Mouse (Mus musculus) limb, embryonic 14.5 days (tissue): ENCODE results near the gene Tmem104. TPM values are rescaled to one million over a fixed set of nuclear protein-coding genes. Genes with fewer than 3 reads are reported as not detected.

Experiments used
- ATAC-seq: fragments of 200-750 bp; cut with Nextera tagmentation; 2 replicates; pipeline ENCODE4 v1.8.0; 2017; ENCODE audit warnings: low read depth, moderate number of reproducible peaks, moderate TSS enrichment; ENCODE audit not compliant: low FRiP score
- DNase-seq: peaks from one replicate; pipeline ENCODE4 v3.0.0-alpha.2; 2015; ENCODE audit warnings: low spot score
- H3K27ac ChIP-seq: fragments of 300-500 bp; sonication (generic); replicated peaks from 2 replicates; pipeline ENCODE4 v1.5.1; 2014; ENCODE audit warnings: low read depth, mild to moderate bottlenecking, low read length, moderate library complexity, mixed read lengths
- H3K27me3 ChIP-seq: fragments of 300-500 bp; sonication (generic); 2 replicates; pipeline ENCODE4 v1.6.1; 2014; ENCODE audit warnings: low read length, mixed read lengths; ENCODE audit not compliant: control insufficient read depth, insufficient read depth
- H3K36me3 ChIP-seq: fragments of 300-500 bp; sonication (generic); 2 replicates; pipeline ENCODE4 v1.6.1; 2014; ENCODE audit warnings: mild to moderate bottlenecking, low read length, moderate library complexity, mixed read lengths; ENCODE audit not compliant: control insufficient read depth, insufficient read depth
- H3K4me1 ChIP-seq: fragments of 300-500 bp; sonication (generic); 2 replicates; pipeline ENCODE4 v1.6.1; 2014; ENCODE audit warnings: antibody characterized with exemption, low read length, mixed read lengths; ENCODE audit not compliant: control insufficient read depth, insufficient read depth
- H3K4me2 ChIP-seq: fragments of 300-500 bp; sonication (generic); replicated peaks from 2 replicates; pipeline ENCODE4 v1.6.1; 2014; ENCODE audit warnings: low read depth, mild to moderate bottlenecking, low read length, moderate library complexity; ENCODE audit not compliant: severe bottlenecking
- H3K4me3 ChIP-seq: fragments of 300-500 bp; sonication (generic); replicated peaks from 2 replicates; pipeline ENCODE4 v1.5.1; 2014; ENCODE audit warnings: low read length
- H3K9ac ChIP-seq: fragments of 300-500 bp; sonication (generic); 2 replicates; pipeline ENCODE4 v1.6.1; 2014; ENCODE audit warnings: mild to moderate bottlenecking, low read depth, low read length, moderate library complexity; ENCODE audit not compliant: severe bottlenecking
- H3K9me3 ChIP-seq: fragments of 300-500 bp; sonication (generic); 2 replicates; pipeline ENCODE4 v1.6.1; 2016; ENCODE audit warnings: low read length; ENCODE audit not compliant: control insufficient read depth
- POLR2A ChIP-seq: fragments of 200-500 bp; IDR thresholded peaks from 2 replicates; pipeline ENCODE4 v1.8.0; 2012; ENCODE audit warnings: inconsistent platforms, mild to moderate bottlenecking, moderate library complexity, borderline replicate concordance; ENCODE audit not compliant: insufficient read depth, insufficient read length; ENCODE audit errors: extremely low read depth
- WGBS: fragments of 180-500 bp; shearing (Covaris S2); extraction: QIAGEN DNeasy Blood & Tissue Kit; methylation state at CpG from one replicate; pipeline ENCODE4 v1.1.7; 2014; 5-methylcytosine and 5-hydroxymethylcytosine counted together
- polyA plus RNA-seq, 2 experiments: library from polyadenylated mRNA; depleted of rRNA in 1 of 2; stranded (reverse) in 1 of 2; unstranded in 1 of 2; fragments of >200 nt; fragmentation: Nextera tagmentation in 1 of 2; extraction: Ambion mirVana in 1 of 2; gene quantifications; 2 replicates each; pipeline versions ENCODE4 v1.2.1 to v1.2.3; 2012 to 2014

Gene Tmem104
- polyA plus RNA-seq, 2 experiments, result 9.2 to 12.4 TPM

DNA sequence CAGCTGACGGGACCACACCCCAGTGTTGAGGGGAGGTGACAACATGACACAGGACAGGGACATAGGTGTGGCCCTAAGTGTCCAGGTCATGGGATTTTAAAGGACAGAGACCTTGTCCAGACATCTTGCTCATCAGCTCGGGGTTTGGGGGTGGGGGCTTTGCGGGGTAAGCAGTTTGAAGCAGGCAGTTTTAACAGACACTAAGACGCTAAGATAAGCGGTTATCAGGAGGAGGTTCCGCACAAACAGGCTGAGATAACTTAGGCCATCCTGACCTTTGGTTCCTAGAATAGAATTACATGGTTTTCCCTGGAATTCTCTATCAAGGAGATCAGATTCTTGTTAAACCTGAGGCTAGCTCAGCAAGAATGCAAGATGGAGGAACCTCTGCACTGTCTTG is 7.4 kb downstream of the Tmem104 start:
- DNase-seq, result no peak
- H3K27me3 ChIP-seq, result no peaks in the 10 kb centered on the region
- H3K4me1 ChIP-seq, result no peaks in the 10 kb centered on the region
- no peak for ATAC-seq
- no peak overlapping the region for H3K4me2 ChIP-seq
- H3K9me3 ChIP-seq, result no peaks in the 10 kb centered on the region
- no peak overlapping the region for H3K27ac ChIP-seq
- 86% methylated on average over 6 of the region's 6 CpGs for WGBS
- H3K9ac ChIP-seq, result no peak overlapping the region
- H3K4me3 ChIP-seq, result no peak overlapping the region
- no peak for TF ChIP-seq POLR2A
- H3K36me3 ChIP-seq, result peaks cover 12% of the 10 kb centered on the region

DNA sequence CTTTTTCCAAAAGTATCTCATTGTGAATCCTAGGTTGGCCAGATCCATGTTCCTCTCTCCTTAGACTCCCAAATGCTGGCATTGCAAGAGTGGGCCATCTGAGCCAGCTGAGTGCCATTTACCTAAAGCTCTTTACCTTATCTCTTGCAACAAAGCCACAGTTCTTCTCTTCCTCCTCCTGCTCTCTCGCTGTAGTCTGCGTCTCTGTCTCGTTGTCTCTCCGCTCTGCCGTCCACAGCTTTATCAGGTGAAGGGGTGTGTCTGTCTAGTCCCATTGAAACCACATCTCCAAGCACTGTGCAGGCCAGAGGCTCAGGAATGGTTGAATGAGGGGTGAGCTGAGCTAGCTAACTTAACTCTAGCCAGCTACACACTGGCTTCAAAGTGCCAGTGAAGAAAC is 8.6 kb downstream of the Tmem104 start:
- H3K36me3 ChIP-seq, result peaks cover 14% of the 10 kb centered on the region

GRCm38 (mm10) chr11:115197558-115197957 is 10.3 kb downstream of the Tmem104 start:
- Histone ChIP-seq H3K36me3 (peaks cover 18% of the 10 kb centered on the region), H3K9ac (no peak overlapping the region), H3K4me1 (no peaks in the 10 kb centered on the region), H3K27ac (no peak overlapping the region), H3K9me3 (no peaks in the 10 kb centered on the region), H3K4me3 (no peak overlapping the region), H3K4me2 (no peak overlapping the region), H3K27me3 (no peaks in the 10 kb centered on the region)
- ATAC-seq (no peak), DNase-seq (no peak)
- WGBS, result 80% methylated on average over 8 of the region's 8 CpGs
- TF ChIP-seq POLR2A, result no peak

More for the DNA sequence above, 8.6 kb downstream of the Tmem104 start:
- Histone ChIP-seq H3K9ac (no peak overlapping the region), H3K4me3 (no peak overlapping the region), H3K4me1 (no peaks in the 10 kb centered on the region), H3K27me3 (no peaks in the 10 kb centered on the region), H3K9me3 (no peaks in the 10 kb centered on the region), H3K4me2 (no peak overlapping the region), H3K27ac (no peak overlapping the region)
- 88% methylated on average over 5 of the region's 5 CpGs for WGBS
- no peak for DNase-seq
- no peak for TF ChIP-seq POLR2A
- no peak for ATAC-seq

DNA sequence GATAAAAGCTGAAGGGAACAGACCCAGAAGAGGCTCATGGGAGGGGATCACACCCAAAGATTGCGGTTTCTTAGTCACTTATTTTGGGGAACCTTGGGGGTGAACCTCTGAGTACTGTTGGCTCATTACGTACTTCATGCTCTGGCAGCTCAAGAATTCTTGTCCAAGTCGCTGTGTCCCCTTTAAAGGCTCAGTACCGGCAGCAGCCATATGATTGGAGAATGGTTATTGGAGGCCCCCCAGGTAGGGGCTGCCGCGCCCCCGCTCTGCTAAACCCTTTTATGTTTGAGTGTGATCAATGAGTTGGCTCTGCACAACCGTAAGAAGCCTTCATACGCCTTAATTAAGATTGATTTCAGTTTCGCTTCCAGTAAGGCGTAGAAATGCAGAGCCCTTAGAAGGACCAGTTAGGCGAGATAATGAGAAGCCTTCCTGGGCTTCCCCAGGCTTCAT is 11.7 kb downstream of the Tmem104 start:
- no peaks in the 10 kb centered on the region for H3K9me3 ChIP-seq
- H3K4me1 ChIP-seq, result no peaks in the 10 kb centered on the region
- DNase-seq (no peak), ATAC-seq (no peak)
- no peak overlapping the region for H3K4me2 ChIP-seq
- no peak overlapping the region for H3K9ac ChIP-seq
- no peaks in the 10 kb centered on the region for H3K27me3 ChIP-seq
- H3K36me3 ChIP-seq, result peaks cover 18% of the 10 kb centered on the region
- no peak overlapping the region for H3K27ac ChIP-seq
- H3K4me3 ChIP-seq, result no peak overlapping the region
- 48% methylated on average over 12 of the region's 12 CpGs for WGBS
- TF ChIP-seq POLR2A, result no peak

GRCm38 (mm10) chr11:115200520-115200919 is 13.2 kb downstream of the Tmem104 start:
- Histone ChIP-seq H3K27me3 (no peaks in the 10 kb centered on the region), H3K4me2 (no peak overlapping the region), H3K9ac (no peak overlapping the region), H3K27ac (no peak overlapping the region), H3K4me3 (no peak overlapping the region), H3K4me1 (no peaks in the 10 kb centered on the region), H3K36me3 (peaks cover 25% of the 10 kb centered on the region), H3K9me3 (no peaks in the 10 kb centered on the region)
- DNase-seq (no peak), ATAC-seq (no peak)
- no peak for TF ChIP-seq POLR2A
- 90% methylated on average over 4 of the region's 4 CpGs for WGBS

DNA sequence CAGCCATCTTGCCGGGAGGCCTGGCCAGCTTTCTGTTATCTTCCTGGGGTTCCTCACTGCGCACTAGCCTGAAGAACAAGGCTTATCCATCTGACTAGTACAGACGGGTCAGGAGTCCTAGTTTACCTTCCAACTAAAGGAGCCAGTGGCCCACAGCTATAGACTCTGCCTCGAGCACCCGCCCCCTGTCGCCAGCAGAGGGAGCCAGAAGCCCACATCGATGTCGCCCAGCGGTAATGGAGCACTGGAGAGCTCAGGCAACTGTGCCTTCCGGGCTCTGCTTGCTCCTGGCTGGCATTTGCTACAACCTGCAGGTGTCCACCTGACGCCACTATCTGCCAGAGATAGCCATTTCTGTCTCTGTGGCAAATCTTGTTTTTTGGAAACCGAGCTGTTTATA is 15.0 kb downstream of the Tmem104 start:
- Histone ChIP-seq H3K27me3 (no peaks in the 10 kb centered on the region), H3K36me3 (peaks cover 39% of the 10 kb centered on the region), H3K9me3 (no peaks in the 10 kb centered on the region), H3K4me2 (no peak overlapping the region), H3K27ac (no peak overlapping the region), H3K4me1 (no peaks in the 10 kb centered on the region), H3K9ac (no peak overlapping the region), H3K4me3 (no peak overlapping the region)
- ATAC-seq (peak; percentile 83), DNase-seq (peak; percentile 73)
- 16% methylated on average over 12 of the region's 12 CpGs for WGBS
- no peak for TF ChIP-seq POLR2A
